Mouse (Mus musculus) midbrain, embryonic 12.5 days (tissue): Measurements from ENCODE around the gene Stox2. TPM values are rescaled to one million over a fixed set of nuclear protein-coding genes. Genes with fewer than 3 reads are reported as not detected.

Experiments used
- ATAC-seq: fragments of 200-750 bp; cut with Nextera tagmentation; 2 replicates; pipeline ENCODE4 v1.8.0; 2017; ENCODE audit warnings: low read depth, moderate TSS enrichment, moderate library complexity; ENCODE audit not compliant: low FRiP score
- H3K27ac ChIP-seq: fragments of 300-500 bp; sonication (generic); replicated peaks from 2 replicates; pipeline ENCODE4 v1.5.1; 2016; ENCODE audit warnings: mild to moderate bottlenecking
- H3K27me3 ChIP-seq: fragments of 300-500 bp; sonication (generic); 2 replicates; pipeline ENCODE4 v1.6.1; 2016; ENCODE audit warnings: mild to moderate bottlenecking
- H3K36me3 ChIP-seq: fragments of 300-500 bp; sonication (generic); 2 replicates; pipeline ENCODE4 v1.6.1; 2016
- H3K4me1 ChIP-seq: fragments of 300-500 bp; sonication (generic); 2 replicates; pipeline ENCODE4 v1.6.1; 2016
- H3K4me2 ChIP-seq: fragments of 300-500 bp; sonication (generic); replicated peaks from 2 replicates; pipeline ENCODE4 v1.6.1; 2016; ENCODE audit warnings: mild to moderate bottlenecking, moderate library complexity
- H3K4me3 ChIP-seq: fragments of 300-500 bp; sonication (generic); 2 replicates; pipeline ENCODE4 v1.5.1; 2016; ENCODE audit warnings: mild to moderate bottlenecking
- H3K9ac ChIP-seq: fragments of 300-500 bp; sonication (generic); replicated peaks from 2 replicates; pipeline ENCODE4 v1.6.1; 2016; ENCODE audit warnings: mild to moderate bottlenecking, moderate library complexity
- H3K9me3 ChIP-seq: fragments of 300-500 bp; sonication (generic); 2 replicates; pipeline ENCODE4 v1.6.1; 2016; ENCODE audit warnings: mild to moderate bottlenecking
- whole genome bisulfite sequencing: fragments of 180-500 bp; shearing (Covaris S2); methylation state at CpG from one replicate; pipeline ENCODE4 v1.1.7; 2016; 5-methylcytosine and 5-hydroxymethylcytosine counted together
- polyA plus RNA-seq: library from polyadenylated mRNA; unstranded; fragments of >200 nt; fragmentation: Nextera tagmentation; extraction: Ambion mirVana; gene quantifications from 2 replicates; pipeline ENCODE4 v1.2.1, GENCODE M21; 2016

Gene Stox2
- polyA plus RNA-seq, 1 experiment from 2014 or later, result 53.6 TPM

DNA sequence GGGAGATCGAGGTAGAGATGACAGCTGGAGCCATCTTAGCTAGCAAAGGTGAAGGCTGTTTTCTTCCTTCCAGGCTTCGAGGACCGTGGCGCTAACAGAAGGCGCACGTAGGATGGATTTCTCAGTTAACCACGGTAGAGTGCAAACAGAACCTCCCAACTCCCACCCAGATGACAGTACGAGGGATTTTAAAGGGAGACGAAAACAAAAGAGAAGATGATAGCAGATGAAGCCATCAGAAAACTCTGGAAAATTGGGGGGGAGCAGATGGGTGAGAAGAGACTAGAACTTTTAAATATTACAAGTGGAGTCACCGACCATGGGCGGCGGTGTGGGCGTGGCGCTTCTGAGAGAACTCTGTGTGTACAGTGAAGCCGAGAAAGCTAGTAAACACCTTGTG lies 202.0 kb downstream of the Stox2 start:
- Histone ChIP-seq H3K36me3 (no peaks in the 10 kb centered on the region), H3K4me2 (peak overlapping the region; percentile 57), H3K9me3 (no peaks in the 10 kb centered on the region), H3K4me3 (no peak overlapping the region), H3K27ac (peak overlapping the region; percentile 91), H3K27me3 (no peaks in the 10 kb centered on the region), H3K4me1 (peaks cover 70% of the 10 kb centered on the region), H3K9ac (peak overlapping the region; percentile 37)
- no peak for ATAC-seq
- WGBS, result 86% methylated on average over 15 of the region's 15 CpGs

DNA sequence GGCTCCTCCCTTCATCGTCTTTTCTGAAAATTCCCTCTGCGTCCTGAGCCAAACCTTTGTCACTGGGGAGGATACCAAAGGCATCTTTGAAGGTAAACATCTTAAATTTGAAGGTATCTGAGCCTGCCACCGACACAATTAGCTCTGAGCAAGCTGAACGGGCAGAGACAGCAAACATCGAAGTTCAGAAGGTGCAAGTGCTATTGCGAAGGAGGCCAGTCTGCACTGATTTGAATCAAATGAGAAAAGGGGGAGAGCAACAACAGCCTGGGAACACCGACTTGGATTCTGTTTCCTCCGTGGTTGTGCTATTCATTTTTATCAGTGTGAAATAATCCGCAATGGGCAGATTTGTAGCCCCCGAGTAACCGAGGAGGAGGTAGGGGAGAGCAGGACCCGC lies 202.5 kb downstream of the Stox2 start:
- Histone ChIP-seq H3K9ac (peak overlapping the region; percentile 37), H3K4me3 (peak overlapping the region; percentile 30; the same call in 1 of the 2 replicates), H3K27ac (peak overlapping the region; percentile 91), H3K36me3 (no peaks in the 10 kb centered on the region), H3K4me1 (peaks cover 75% of the 10 kb centered on the region), H3K9me3 (no peaks in the 10 kb centered on the region), H3K4me2 (peak overlapping the region; percentile 57), H3K27me3 (no peaks in the 10 kb centered on the region)
- ATAC-seq, result no peak
- WGBS, result 25% methylated on average over 12 of the region's 12 CpGs

GRCm38 (mm10) chr8:47243016-47243630 lies 203.0 kb downstream of the Stox2 start:
- ATAC-seq, result peak; percentile 71
- 18% methylated on average over 8 of the region's 8 CpGs for WGBS
- H3K9me3 ChIP-seq, result no peaks in the 10 kb centered on the region
- H3K4me2 ChIP-seq, result peak overlapping the region; percentile 57
- H3K36me3 ChIP-seq, result no peaks in the 10 kb centered on the region
- H3K4me3 ChIP-seq, result peak overlapping the region; percentile 30
- no peaks in the 10 kb centered on the region for H3K27me3 ChIP-seq
- H3K27ac ChIP-seq, result peak overlapping the region; percentile 91
- H3K4me1 ChIP-seq, result peaks cover 73% of the 10 kb centered on the region
- H3K9ac ChIP-seq, result peak overlapping the region; percentile 37

DNA sequence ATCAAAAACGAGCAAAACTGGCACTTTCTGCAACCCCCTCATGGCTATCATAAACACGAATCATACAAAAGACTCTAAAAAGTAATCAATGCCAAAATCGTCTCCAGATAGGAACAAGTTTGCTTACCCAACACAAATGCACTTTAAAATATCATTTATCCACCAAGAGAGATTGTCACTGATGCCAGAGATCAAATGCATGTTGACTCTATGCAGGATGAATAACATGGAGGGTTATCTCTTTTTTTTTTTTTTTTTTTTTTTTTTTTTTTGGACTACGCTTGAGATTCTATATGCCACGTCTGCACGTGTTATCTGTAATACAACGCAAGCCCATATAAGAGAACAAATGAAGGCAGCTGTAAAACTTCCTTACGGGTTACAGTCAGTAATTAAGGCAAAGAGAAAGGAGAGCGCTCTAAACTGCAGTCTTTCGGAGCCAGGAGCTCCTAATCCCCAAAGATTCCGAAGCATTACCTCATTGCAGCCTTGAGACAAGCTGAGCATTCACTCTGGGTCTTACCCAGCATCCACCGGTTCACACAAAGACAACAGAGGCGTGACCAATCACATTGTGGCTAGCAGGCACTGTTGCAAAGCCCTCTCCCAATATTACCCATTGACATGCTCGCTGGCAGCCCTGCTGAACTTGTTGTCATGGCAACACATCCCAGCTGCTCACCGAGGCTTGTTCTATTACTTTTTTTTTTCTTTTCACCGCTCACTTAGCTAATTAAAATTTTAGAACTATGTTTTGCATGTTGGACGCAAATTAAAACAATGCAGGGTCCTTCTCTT lies 203.8 kb downstream of the Stox2 start:
- peak; percentile 98 for ATAC-seq
- peak overlapping the region; percentile 30 for H3K4me3 ChIP-seq
- no peaks in the 10 kb centered on the region for H3K36me3 ChIP-seq
- WGBS, result 7% methylated on average over 17 of the region's 17 CpGs
- peak overlapping the region; percentile 91 for H3K27ac ChIP-seq
- no peaks in the 10 kb centered on the region for H3K27me3 ChIP-seq
- peak overlapping the region; percentile 57 for H3K4me2 ChIP-seq
- H3K9ac ChIP-seq, result peak overlapping the region; percentile 46
- peaks cover 76% of the 10 kb centered on the region for H3K4me1 ChIP-seq
- no peaks in the 10 kb centered on the region for H3K9me3 ChIP-seq

DNA sequence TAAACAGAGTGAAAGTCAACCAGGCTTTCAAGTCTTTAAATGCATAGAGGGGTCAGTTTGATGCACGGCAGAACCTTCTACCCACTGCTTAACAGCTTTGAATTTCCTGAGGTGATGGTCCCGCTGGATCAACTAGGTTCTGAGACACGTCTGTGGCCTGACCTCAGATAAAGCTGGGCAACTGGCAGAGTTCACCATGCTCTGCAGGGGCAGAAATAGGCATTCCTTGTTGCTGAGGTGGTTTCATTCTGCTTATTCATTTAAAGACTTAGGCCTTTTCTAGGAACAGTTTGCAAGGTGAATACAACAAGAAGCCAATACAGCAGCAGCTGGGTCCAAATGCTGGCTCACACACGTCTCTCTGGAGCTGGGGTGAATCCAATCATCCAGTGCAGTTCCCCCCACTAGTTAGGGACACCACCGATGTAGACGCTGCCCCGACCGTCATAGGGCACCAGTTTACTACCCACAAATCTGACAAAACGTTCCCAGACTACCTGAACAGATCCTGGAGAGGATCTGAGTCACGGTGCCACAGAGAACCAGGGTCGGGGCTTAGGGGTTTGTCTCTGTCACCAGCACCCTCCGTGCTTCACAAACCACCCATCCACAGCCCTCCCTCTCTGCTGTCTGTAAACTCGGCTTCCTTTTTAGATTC lies 204.6 kb downstream of the Stox2 start:
- Histone ChIP-seq H3K9me3 (no peaks in the 10 kb centered on the region), H3K9ac (peak overlapping the region; percentile 46), H3K27ac (peak overlapping the region; percentile 91), H3K27me3 (no peaks in the 10 kb centered on the region), H3K36me3 (no peaks in the 10 kb centered on the region), H3K4me3 (peak overlapping the region; percentile 30), H3K4me2 (peak overlapping the region; percentile 57), H3K4me1 (peaks cover 77% of the 10 kb centered on the region)
- ATAC-seq, result no peak
- WGBS, result 24% methylated on average over 13 of the region's 13 CpGs

GRCm38 (mm10) chr8:47240871-47241270 lies 205.3 kb downstream of the Stox2 start:
- Histone ChIP-seq H3K9ac (no peak overlapping the region; the same call in 1 of the 2 replicates), H3K4me2 (peak overlapping the region; percentile 57), H3K27ac (peak overlapping the region; percentile 91), H3K36me3 (no peaks in the 10 kb centered on the region), H3K4me1 (peaks cover 73% of the 10 kb centered on the region), H3K4me3 (peak overlapping the region; percentile 30), H3K27me3 (no peaks in the 10 kb centered on the region), H3K9me3 (no peaks in the 10 kb centered on the region)
- 30% methylated on average over 4 of the region's 4 CpGs for WGBS
- ATAC-seq, result no peak

DNA sequence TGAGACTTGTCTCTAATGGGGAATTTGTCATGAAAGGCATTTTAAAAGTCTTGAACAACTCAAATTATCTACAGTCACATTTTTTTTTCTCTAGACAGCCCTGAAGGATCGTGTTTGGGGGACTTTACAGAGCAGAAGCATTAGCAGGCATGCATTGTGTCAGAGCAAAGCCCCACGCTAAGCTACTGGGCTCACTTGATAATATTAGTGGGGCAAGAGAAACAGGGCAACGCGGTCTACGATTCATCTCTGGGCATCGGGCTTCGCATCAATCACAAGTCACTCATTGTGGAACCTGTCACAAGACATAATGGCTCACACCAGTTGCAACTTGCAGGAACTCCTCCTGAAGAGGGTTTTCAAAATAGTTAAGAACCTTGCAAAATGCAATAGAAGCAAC lies 205.9 kb downstream of the Stox2 start:
- ATAC-seq, result peak; percentile 31
- Histone ChIP-seq H3K9ac (no peak overlapping the region), H3K4me2 (peak overlapping the region; percentile 57), H3K27ac (peak overlapping the region; percentile 91), H3K9me3 (no peaks in the 10 kb centered on the region), H3K4me1 (peaks cover 70% of the 10 kb centered on the region), H3K36me3 (no peaks in the 10 kb centered on the region), H3K27me3 (no peaks in the 10 kb centered on the region), H3K4me3 (no peak overlapping the region)
- 19% methylated on average over 7 of the region's 7 CpGs for WGBS

GRCm38 (mm10) chr8:47232081-47232480 lies 214.1 kb downstream of the Stox2 start:
- WGBS, result 75% methylated on average over 3 of the region's 3 CpGs
- no peak for ATAC-seq
- Histone ChIP-seq H3K4me2 (no peak overlapping the region), H3K27me3 (no peaks in the 10 kb centered on the region), H3K4me3 (no peak overlapping the region), H3K4me1 (peaks cover 24% of the 10 kb centered on the region), H3K9me3 (no peaks in the 10 kb centered on the region), H3K36me3 (no peaks in the 10 kb centered on the region), H3K9ac (no peak overlapping the region), H3K27ac (no peak overlapping the region)

- no peaks in the 10 kb centered on the region for H3K9me3 ChIP-seq
- H3K9ac ChIP-seq, result no peak overlapping the region
- H3K4me3 ChIP-seq, result no peak overlapping the region
- peaks cover 4% of the 10 kb centered on the region; the same call in 1 of the 2 replicates for H3K36me3 ChIP-seq
- no peaks in the 10 kb centered on the region for H3K27me3 ChIP-seq
- H3K27ac ChIP-seq, result no peak overlapping the region
- ATAC-seq, result no peak
- peaks cover 19% of the 10 kb centered on the region for H3K4me1 ChIP-seq
- WGBS, result 92% methylated on average over 5 of the region's 5 CpGs
- H3K4me2 ChIP-seq, result no peak overlapping the region
Observed at GRCm38 (mm10) chr8:47230057-47230456, 216.1 kb downstream of the Stox2 start.

- Histone ChIP-seq H3K9me3 (no peaks in the 10 kb centered on the region), H3K27ac (no peak overlapping the region), H3K4me1 (peaks cover 39% of the 10 kb centered on the region), H3K4me3 (no peak overlapping the region), H3K27me3 (no peaks in the 10 kb centered on the region), H3K9ac (no peak overlapping the region), H3K36me3 (peaks cover 9% of the 10 kb centered on the region; the same call in 1 of the 2 replicates), H3K4me2 (no peak overlapping the region)
- 65% methylated on average over 5 of the region's 5 CpGs for WGBS
- ATAC-seq, result no peak
Observed at GRCm38 (mm10) chr8:47221851-47222250, 224.3 kb downstream of the Stox2 start.

- peaks cover 42% of the 10 kb centered on the region for H3K4me1 ChIP-seq
- no peaks in the 10 kb centered on the region for H3K9me3 ChIP-seq
Observed at GRCm38 (mm10) chr8:47221191-47221590, 225.0 kb downstream of the Stox2 start.

DNA sequence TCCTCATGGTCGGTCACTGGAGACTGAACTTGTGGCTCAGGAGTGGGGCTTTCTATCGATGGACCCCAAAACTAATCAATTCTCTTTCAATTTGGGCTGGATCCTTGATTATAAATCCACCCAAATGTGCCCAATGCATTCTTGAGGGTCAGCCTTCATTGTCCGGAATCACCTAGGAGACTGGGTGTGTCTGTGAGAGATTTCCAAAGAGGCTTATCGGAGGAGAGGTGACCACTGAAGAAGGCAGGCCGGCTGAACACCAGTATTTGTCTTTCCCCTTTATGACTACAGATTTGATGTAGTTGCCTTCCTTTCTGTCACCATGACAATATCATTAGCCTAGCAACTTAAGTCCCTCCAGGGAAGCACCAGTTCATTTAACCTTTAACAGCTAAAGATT lies 225.8 kb downstream of the Stox2 start:
- WGBS, result 21% methylated on average over 5 of the region's 5 CpGs
- H3K4me2 ChIP-seq, result 0 out of 2 replicates have a peak overlapping the region, but pooled peaks have one; percentile 5
- H3K9me3 ChIP-seq, result no peaks in the 10 kb centered on the region
- H3K4me1 ChIP-seq, result peaks cover 48% of the 10 kb centered on the region
- no peak overlapping the region for H3K9ac ChIP-seq
- no peak for ATAC-seq
- no peak overlapping the region for H3K4me3 ChIP-seq
- peaks cover 9% of the 10 kb centered on the region; the same call in 1 of the 2 replicates for H3K36me3 ChIP-seq
- no peaks in the 10 kb centered on the region for H3K27me3 ChIP-seq
- H3K27ac ChIP-seq, result 0 out of 2 replicates have a peak overlapping the region, but pooled peaks have one; percentile 25

More at GRCm38 (mm10) chr8:47221191-47221590, 225.0 kb downstream of the Stox2 start:
- H3K27ac ChIP-seq, result peak overlapping the region; percentile 46; the same call in 1 of the 2 replicates
- peaks cover 9% of the 10 kb centered on the region; the same call in 1 of the 2 replicates for H3K36me3 ChIP-seq
- H3K9ac ChIP-seq, result no peak overlapping the region
- no peak for ATAC-seq
- H3K27me3 ChIP-seq, result no peaks in the 10 kb centered on the region
- 65% methylated on average over 10 of the region's 10 CpGs for WGBS
- no peak overlapping the region for H3K4me2 ChIP-seq
- H3K4me3 ChIP-seq, result no peak overlapping the region
